Mouse (Mus musculus): ENCODE results near the gene Fezf2. TPM values are rescaled to one million over a fixed set of nuclear protein-coding genes. Genes with fewer than 3 reads are reported as not detected.

Fezf2 gene
- polyA plus RNA-seq, 1 experiment from 2014 or later: 9.8 TPM

GRCm38 (mm10) chr14:12349334-12350090, 1.5 kb upstream of the Fezf2 start:
- Histone ChIP-seq H3K27me3 (ENCODE audit: low read depth, poor library complexity, severe bottlenecking) (peaks cover 100% of the 10 kb centered on the region), H3K9me3 (replicated peaks) (no peaks in the 10 kb centered on the region), H3K27ac (replicated peaks) (no peak overlapping the region), H3K36me3 (no peaks in the 10 kb centered on the region), H3K4me1 (peaks cover 45% of the 10 kb centered on the region), H3K4me3 (no peak overlapping the region)
- peak; percentile 35 for DNase-seq (ENCODE audit: low spot score)
- WGBS: 2% methylated on average over 15 of the region's 15 CpGs

DNA sequence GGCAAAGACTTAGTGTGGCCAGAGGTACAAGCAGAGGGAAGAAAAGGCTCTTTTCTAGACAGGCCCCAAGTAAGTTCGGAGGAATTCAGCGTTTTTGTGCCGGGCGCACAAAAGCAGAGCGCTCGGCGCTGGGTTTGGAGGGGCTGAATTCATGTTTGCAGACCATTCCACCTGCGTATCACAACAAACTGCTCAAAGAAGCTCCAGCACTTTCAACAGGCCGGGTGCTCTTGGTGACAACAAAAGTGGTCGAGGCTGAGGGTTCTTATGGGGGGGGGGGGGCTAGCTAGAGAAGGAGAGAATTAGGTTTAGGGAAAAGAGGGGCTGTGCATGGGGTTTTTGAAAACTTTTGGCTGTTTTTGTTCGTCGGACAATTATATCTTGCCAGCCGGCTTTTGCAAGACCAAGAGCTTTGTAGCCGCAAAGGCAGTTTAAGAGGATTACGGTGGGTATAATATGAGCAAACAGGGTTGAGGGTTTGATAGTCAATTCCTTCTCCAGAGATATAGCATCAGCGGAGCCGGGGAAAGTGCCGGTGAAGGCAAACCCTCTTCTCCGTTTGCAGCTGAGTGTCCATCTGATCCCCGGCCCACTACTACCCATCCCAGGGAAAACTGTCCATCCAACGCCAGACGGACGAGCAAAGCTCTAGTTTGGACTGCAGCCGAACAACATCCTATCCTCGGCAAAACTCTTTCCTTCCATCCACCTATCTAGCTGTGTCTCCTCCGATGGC, 956 bp downstream of the Fezf2 start:
- Histone ChIP-seq H3K4me3 (peak overlapping the region; percentile 46), H3K27ac (replicated peaks) (no peak overlapping the region), H3K36me3 (no peaks in the 10 kb centered on the region), H3K27me3 (ENCODE audit: low read depth, poor library complexity, severe bottlenecking) (peaks cover 100% of the 10 kb centered on the region), H3K9me3 (replicated peaks) (no peaks in the 10 kb centered on the region), H3K4me1 (peaks cover 48% of the 10 kb centered on the region)
- peak; percentile 61 for DNase-seq (ENCODE audit: low spot score)
- WGBS: under 1% methylated on average over 26 of the region's 26 CpGs

DNA sequence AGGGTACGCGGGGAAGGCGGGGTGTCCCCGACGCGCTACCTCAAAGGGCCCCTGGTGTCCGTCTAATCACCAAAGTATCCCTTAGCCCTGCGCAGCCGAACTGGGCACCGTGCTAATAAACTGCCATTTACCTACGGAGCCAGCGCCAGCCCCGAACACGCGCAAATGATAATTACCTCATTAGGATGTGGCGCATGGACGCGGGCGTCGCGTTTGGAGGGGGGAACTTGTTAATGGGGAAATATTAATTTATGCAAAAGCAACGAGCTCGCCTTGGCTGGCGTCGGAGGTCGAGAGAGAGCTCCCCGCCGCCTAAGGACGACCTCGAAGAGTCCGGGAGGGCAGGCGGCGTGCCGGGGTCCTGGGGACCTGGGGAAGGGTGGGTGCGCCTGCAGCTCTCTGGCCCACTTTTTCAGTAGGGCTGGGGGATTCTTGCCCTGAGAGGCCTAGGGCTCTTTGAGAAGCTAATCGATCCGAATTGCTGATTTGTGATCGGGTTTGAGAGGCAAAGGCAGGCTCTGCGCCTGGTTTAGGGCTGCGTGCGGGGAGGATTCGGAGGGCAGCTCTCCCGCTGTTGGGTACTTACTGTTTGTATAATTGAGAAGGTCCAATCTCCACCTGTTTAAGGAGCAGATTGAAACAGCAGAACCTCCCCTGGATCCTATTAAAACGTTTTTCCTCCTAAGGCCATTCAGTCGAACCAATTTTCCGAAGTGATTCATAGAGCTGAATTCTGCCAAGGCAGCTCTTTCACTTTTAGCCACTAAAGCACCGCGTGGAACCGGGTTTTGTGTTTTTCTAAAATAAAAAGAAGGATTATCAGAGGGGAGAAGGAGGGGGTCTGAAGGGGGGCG, 1.8 kb downstream of the Fezf2 start:
- Histone ChIP-seq H3K4me3 (peak overlapping the region; percentile 46), H3K9me3 (replicated peaks) (no peaks in the 10 kb centered on the region), H3K4me1 (peaks cover 54% of the 10 kb centered on the region), H3K27me3 (ENCODE audit: low read depth, poor library complexity, severe bottlenecking) (peaks cover 100% of the 10 kb centered on the region), H3K27ac (replicated peaks) (peak overlapping the region; percentile 72), H3K36me3 (no peaks in the 10 kb centered on the region)
- peak; percentile 63 for DNase-seq (ENCODE audit: low spot score)
- under 1% methylated on average over 50 of the region's 50 CpGs for WGBS

GRCm38 (mm10) chr14:12345241-12345921, 2.6 kb downstream of the Fezf2 start:
- H3K4me3 ChIP-seq: peak overlapping the region; percentile 46
- no peaks in the 10 kb centered on the region for H3K36me3 ChIP-seq
- peak overlapping the region; percentile 72 for H3K27ac ChIP-seq (replicated peaks)
- under 1% methylated on average over 40 of the region's 40 CpGs for WGBS
- peaks cover 100% of the 10 kb centered on the region for H3K27me3 ChIP-seq (ENCODE audit: low read depth, poor library complexity, severe bottlenecking)
- H3K4me1 ChIP-seq: peaks cover 60% of the 10 kb centered on the region
- no peaks in the 10 kb centered on the region for H3K9me3 ChIP-seq (replicated peaks)
- DNase-seq (ENCODE audit: low spot score): peak; percentile 42

- peaks cover 58% of the 10 kb centered on the region for H3K4me1 ChIP-seq
- peak overlapping the region; percentile 72 for H3K27ac ChIP-seq (replicated peaks)
Observed at GRCm38 (mm10) chr14:12344746-12345240, 3.2 kb downstream of the Fezf2 start.

DNA sequence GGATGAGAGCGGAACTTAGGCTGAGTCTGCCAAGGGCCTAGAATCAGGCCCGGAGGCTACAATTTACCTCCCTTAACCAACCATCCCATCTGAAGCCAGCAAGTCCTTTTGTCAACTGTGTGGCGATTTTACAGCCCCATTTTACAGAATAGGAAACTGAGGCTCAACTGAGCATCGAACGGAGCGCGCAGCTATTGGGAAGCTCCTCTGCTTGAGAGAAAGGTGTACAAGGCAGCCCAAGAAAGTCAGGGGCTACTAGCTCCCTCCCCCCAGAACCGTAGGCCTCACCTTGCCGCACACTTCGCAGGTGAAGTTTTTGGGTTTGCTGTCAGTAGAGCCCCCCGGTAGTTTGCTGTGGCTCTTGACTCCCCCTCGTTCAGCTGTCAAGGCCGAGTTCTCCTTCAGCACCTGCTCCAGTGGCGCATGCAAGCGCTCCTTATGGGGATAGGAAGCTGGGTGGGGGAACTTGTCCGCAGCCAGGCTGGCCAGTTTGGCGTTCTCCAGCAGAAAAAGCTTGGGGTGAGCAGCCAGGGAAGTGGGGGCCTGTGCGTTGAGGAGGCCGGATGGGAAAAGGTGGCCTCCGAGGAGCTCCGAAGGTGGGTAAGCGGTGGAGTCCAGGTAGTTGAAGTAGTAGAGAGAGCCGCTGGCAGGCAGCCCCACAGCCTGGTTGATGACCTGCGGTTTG, 3.8 kb downstream of the Fezf2 start:
- H3K4me3 ChIP-seq: peak overlapping the region; percentile 46
- peak overlapping the region; percentile 72 for H3K27ac ChIP-seq (replicated peaks)
- H3K36me3 ChIP-seq: no peaks in the 10 kb centered on the region
- peaks cover 57% of the 10 kb centered on the region for H3K4me1 ChIP-seq
- 2% methylated on average over 24 of the region's 24 CpGs for WGBS
- peaks cover 100% of the 10 kb centered on the region for H3K27me3 ChIP-seq (ENCODE audit: low read depth, poor library complexity, severe bottlenecking)
- no peaks in the 10 kb centered on the region for H3K9me3 ChIP-seq (replicated peaks)
- peak; percentile 52 for DNase-seq (ENCODE audit: low spot score)

More at GRCm38 (mm10) chr14:12344746-12345240, 3.2 kb downstream of the Fezf2 start:
- H3K4me3 ChIP-seq: peak overlapping the region; percentile 46
- under 1% methylated on average over 39 of the region's 39 CpGs for WGBS
- no peaks in the 10 kb centered on the region for H3K36me3 ChIP-seq
- H3K27me3 ChIP-seq (ENCODE audit: low read depth, poor library complexity, severe bottlenecking): peaks cover 100% of the 10 kb centered on the region
- H3K9me3 ChIP-seq (replicated peaks): no peaks in the 10 kb centered on the region
- DNase-seq (ENCODE audit: low spot score): peak; percentile 63

GRCm38 (mm10) chr14:12343451-12343941, 4.5 kb downstream of the Fezf2 start:
- Histone ChIP-seq H3K36me3 (no peaks in the 10 kb centered on the region), H3K27ac (replicated peaks) (peak overlapping the region; percentile 72), H3K9me3 (replicated peaks) (no peaks in the 10 kb centered on the region), H3K4me3 (peak overlapping the region; percentile 46), H3K27me3 (ENCODE audit: low read depth, poor library complexity, severe bottlenecking) (peaks cover 100% of the 10 kb centered on the region), H3K4me1 (peaks cover 54% of the 10 kb centered on the region)
- DNase-seq (ENCODE audit: low spot score): peak; percentile 45
- WGBS: 2% methylated on average over 20 of the region's 20 CpGs

- H3K9me3 ChIP-seq (replicated peaks): no peaks in the 10 kb centered on the region
- 1% methylated on average over 23 of the region's 23 CpGs for WGBS
- peaks cover 100% of the 10 kb centered on the region for H3K27me3 ChIP-seq (ENCODE audit: low read depth, poor library complexity, severe bottlenecking)
- no peaks in the 10 kb centered on the region for H3K36me3 ChIP-seq
- peaks cover 59% of the 10 kb centered on the region for H3K4me1 ChIP-seq
- peak overlapping the region; percentile 46 for H3K4me3 ChIP-seq
- DNase-seq (ENCODE audit: low spot score): peak; percentile 57
- peak overlapping the region; percentile 38; the same call in 1 of the 2 replicates for H3K27ac ChIP-seq (replicated peaks)
Observed at GRCm38 (mm10) chr14:12342458-12343131, 5.4 kb downstream of the Fezf2 start.

GRCm38 (mm10) chr14:12341789-12342457, 6.1 kb downstream of the Fezf2 start:
- H3K27me3 ChIP-seq (ENCODE audit: low read depth, poor library complexity, severe bottlenecking): peaks cover 100% of the 10 kb centered on the region
- H3K27ac ChIP-seq (replicated peaks): no peak overlapping the region
- H3K4me3 ChIP-seq: peak overlapping the region; percentile 46; the same call in 1 of the 2 replicates
- H3K36me3 ChIP-seq: no peaks in the 10 kb centered on the region
- H3K9me3 ChIP-seq (replicated peaks): no peaks in the 10 kb centered on the region
- H3K4me1 ChIP-seq: peaks cover 53% of the 10 kb centered on the region
- 2% methylated on average over 24 of the region's 24 CpGs for WGBS
- peak; percentile 46 for DNase-seq (ENCODE audit: low spot score)

- peak; percentile 62 for DNase-seq (ENCODE audit: low spot score)
- WGBS: under 1% methylated on average over 42 of the region's 42 CpGs
- peaks cover 46% of the 10 kb centered on the region for H3K4me1 ChIP-seq
- H3K27me3 ChIP-seq (ENCODE audit: low read depth, poor library complexity, severe bottlenecking): peaks cover 100% of the 10 kb centered on the region
- H3K27ac ChIP-seq (replicated peaks): no peak overlapping the region
- H3K9me3 ChIP-seq (replicated peaks): no peaks in the 10 kb centered on the region
- H3K4me3 ChIP-seq: peak overlapping the region; percentile 22; the same call in 1 of the 2 replicates
- H3K36me3 ChIP-seq: no peaks in the 10 kb centered on the region
Observed at GRCm38 (mm10) chr14:12341075-12341788, 6.8 kb downstream of the Fezf2 start.
